Mouse (Mus musculus): ENCODE results near the gene Slc4a1. TPM values are rescaled to one million over a fixed set of nuclear protein-coding genes. Genes with fewer than 3 reads are reported as not detected.

The Slc4a1 gene
- total and polyA plus RNA-seq, 2 experiments: 0.10 to 0.65 TPM

GRCm38 (mm10) chr11:102400513-102401084 lies 34.6 kb upstream of the Slc4a1 start:
- Histone ChIP-seq H3K4me1 (ENCODE audit: control insufficient read depth, insufficient read depth, low read length) (peaks cover 16% of the 10 kb centered on the region; the same call in 1 of the 2 replicates), H3K9ac (ENCODE audit: low read depth, low read length) (no peak overlapping the region)

GRCm38 (mm10) chr11:102399610-102400072 lies 33.6 kb upstream of the Slc4a1 start:
- WGBS: 6% methylated on average over 34 of the region's 34 CpGs

More at GRCm38 (mm10) chr11:102400513-102401084, 34.6 kb upstream of the Slc4a1 start:
- H3K36me3 ChIP-seq (ENCODE audit: control insufficient read depth, insufficient read depth, low read length): peaks cover 15% of the 10 kb centered on the region
- H3K79me2 ChIP-seq (ENCODE audit: control insufficient read depth, insufficient read depth, low read length): no peaks in the 10 kb centered on the region; the same call in 1 of the 2 replicates
- 33% methylated on average over 12 of the region's 12 CpGs for WGBS
- H3K4me3 ChIP-seq (ENCODE audit: insufficient read depth, low read depth, low read length): no peak overlapping the region
- no peak for DNase-seq (ENCODE audit: extremely low read depth, low read depth, low spot score)
- no peak for TF ChIP-seq CTCF (IDR thresholded peaks at IDR 0.05; ENCODE audit: low read depth, low read length)
- TF ChIP-seq POLR2A (IDR thresholded peaks at IDR 0.05; ENCODE audit: extremely low read depth, insufficient read depth, low read length): no peak
- no peak overlapping the region for H3K27ac ChIP-seq (replicated peaks; ENCODE audit: insufficient read depth, low read depth, low read length)
- no peaks in the 10 kb centered on the region for H3K27me3 ChIP-seq (ENCODE audit: control insufficient read depth, insufficient read depth, low read length)

GRCm38 (mm10) chr11:102399107-102399506 lies 33.1 kb upstream of the Slc4a1 start:
- Histone ChIP-seq H3K36me3 (ENCODE audit: control insufficient read depth, insufficient read depth, low read length) (peaks cover 14% of the 10 kb centered on the region), H3K9ac (ENCODE audit: low read depth, low read length) (no peak overlapping the region; the same call in 1 of the 2 replicates), H3K27me3 (ENCODE audit: control insufficient read depth, insufficient read depth, low read length) (no peaks in the 10 kb centered on the region), H3K4me1 (ENCODE audit: control insufficient read depth, insufficient read depth, low read length) (peaks cover 9% of the 10 kb centered on the region), H3K79me2 (ENCODE audit: control insufficient read depth, insufficient read depth, low read length) (no peaks in the 10 kb centered on the region), H3K4me3 (ENCODE audit: insufficient read depth, low read depth, low read length) (no peak overlapping the region), H3K27ac (replicated peaks; ENCODE audit: insufficient read depth, low read depth, low read length) (no peak overlapping the region)
- DNase-seq (ENCODE audit: extremely low read depth, low read depth, low spot score): no peak
- no peak for TF ChIP-seq POLR2A (IDR thresholded peaks at IDR 0.05; ENCODE audit: extremely low read depth, insufficient read depth, low read length)
- TF ChIP-seq CTCF (IDR thresholded peaks at IDR 0.05; ENCODE audit: low read depth, low read length): no peak
- 23% methylated on average over 15 of the region's 15 CpGs for WGBS

More at GRCm38 (mm10) chr11:102399610-102400072, 33.6 kb upstream of the Slc4a1 start:
- Histone ChIP-seq H3K79me2 (ENCODE audit: control insufficient read depth, insufficient read depth, low read length) (no peaks in the 10 kb centered on the region), H3K4me1 (ENCODE audit: control insufficient read depth, insufficient read depth, low read length) (peaks cover 13% of the 10 kb centered on the region), H3K9ac (ENCODE audit: low read depth, low read length) (peak overlapping the region; percentile 23; the same call in 1 of the 2 replicates), H3K27ac (replicated peaks; ENCODE audit: insufficient read depth, low read depth, low read length) (no peak overlapping the region), H3K36me3 (ENCODE audit: control insufficient read depth, insufficient read depth, low read length) (peaks cover 15% of the 10 kb centered on the region), H3K27me3 (ENCODE audit: control insufficient read depth, insufficient read depth, low read length) (no peaks in the 10 kb centered on the region), H3K4me3 (ENCODE audit: insufficient read depth, low read depth, low read length) (no peak overlapping the region)
- no peak for TF ChIP-seq CTCF (IDR thresholded peaks at IDR 0.05; ENCODE audit: low read depth, low read length)
- TF ChIP-seq POLR2A (IDR thresholded peaks at IDR 0.05; ENCODE audit: extremely low read depth, insufficient read depth, low read length): no peak
- no peak for DNase-seq (ENCODE audit: extremely low read depth, low read depth, low spot score)

- 63% methylated on average over 20 of the region's 20 CpGs for WGBS
- Histone ChIP-seq H3K27ac (replicated peaks; ENCODE audit: insufficient read depth, low read depth, low read length) (no peak overlapping the region), H3K4me3 (ENCODE audit: insufficient read depth, low read depth, low read length) (no peak overlapping the region), H3K9ac (ENCODE audit: low read depth, low read length) (no peak overlapping the region), H3K36me3 (ENCODE audit: control insufficient read depth, insufficient read depth, low read length) (peaks cover 8% of the 10 kb centered on the region), H3K79me2 (ENCODE audit: control insufficient read depth, insufficient read depth, low read length) (no peaks in the 10 kb centered on the region), H3K4me1 (ENCODE audit: control insufficient read depth, insufficient read depth, low read length) (peaks cover 9% of the 10 kb centered on the region), H3K27me3 (ENCODE audit: control insufficient read depth, insufficient read depth, low read length) (no peaks in the 10 kb centered on the region)
- no peak for TF ChIP-seq POLR2A (IDR thresholded peaks at IDR 0.05; ENCODE audit: extremely low read depth, insufficient read depth, low read length)
- no peak for TF ChIP-seq CTCF (IDR thresholded peaks at IDR 0.05; ENCODE audit: low read depth, low read length)
- peak; percentile 88 for DNase-seq (ENCODE audit: extremely low read depth, low read depth, low spot score)
These were observed 32.2 kb upstream of the Slc4a1 start for GRCm38 (mm10) chr11:102398007-102398825.

GRCm38 (mm10) chr11:102396671-102397141 lies 30.7 kb upstream of the Slc4a1 start:
- no peak overlapping the region for H3K9ac ChIP-seq (ENCODE audit: low read depth, low read length)
- peaks cover 11% of the 10 kb centered on the region for H3K4me1 ChIP-seq (ENCODE audit: control insufficient read depth, insufficient read depth, low read length)
- no peak for DNase-seq (ENCODE audit: extremely low read depth, low read depth, low spot score)
- 91% methylated on average over 7 of the region's 7 CpGs for WGBS
- no peak overlapping the region for H3K27ac ChIP-seq (replicated peaks; ENCODE audit: insufficient read depth, low read depth, low read length)
- TF ChIP-seq POLR2A (IDR thresholded peaks at IDR 0.05; ENCODE audit: extremely low read depth, insufficient read depth, low read length) (no peak), CTCF (IDR thresholded peaks at IDR 0.05; ENCODE audit: low read depth, low read length) (no peak)
- no peaks in the 10 kb centered on the region for H3K79me2 ChIP-seq (ENCODE audit: control insufficient read depth, insufficient read depth, low read length)
- no peaks in the 10 kb centered on the region for H3K27me3 ChIP-seq (ENCODE audit: control insufficient read depth, insufficient read depth, low read length)
- H3K36me3 ChIP-seq (ENCODE audit: control insufficient read depth, insufficient read depth, low read length): no peaks in the 10 kb centered on the region
- H3K4me3 ChIP-seq (ENCODE audit: insufficient read depth, low read depth, low read length): no peak overlapping the region

Measured in liver, adult 2 months (tissue).